Mouse (Mus musculus) cerebellum, adult 2 months (tissue): ENCODE results near the gene Dusp22. TPM values are rescaled to one million over a fixed set of nuclear protein-coding genes. Genes with fewer than 3 reads are reported as not detected.

ENCODE experiments used
- DNase-seq, 2 experiments: peaks; one replicate each; pipeline ENCODE4 v3.0.0; 2021
- H3K27ac ChIP-seq: fragments of 200-500 bp; 2 replicates; pipeline ENCODE4 v1.5.1; 2012; ENCODE audit warnings: low read length, control low read depth, inconsistent platforms; ENCODE audit not compliant: insufficient read depth
- H3K27me3 ChIP-seq: fragments of 200-500 bp; 2 replicates; pipeline ENCODE4 v1.6.1; 2012; ENCODE audit warnings: inconsistent platforms, mild to moderate bottlenecking, low read length, moderate library complexity; ENCODE audit not compliant: control insufficient read depth, insufficient read depth
- H3K4me1 ChIP-seq: fragments of 200-500 bp; 2 replicates; pipeline ENCODE4 v1.6.1; 2011; ENCODE audit warnings: low read length; ENCODE audit not compliant: control insufficient read depth, insufficient read depth
- H3K4me3 ChIP-seq: fragments of 200-500 bp; replicated peaks from 2 replicates; pipeline ENCODE3; 2011; ENCODE audit warnings: mild to moderate bottlenecking, low read depth, low read length, control low read depth; ENCODE audit not compliant: insufficient read depth
- CTCF ChIP-seq: fragments of 200-500 bp; IDR thresholded peaks from 2 replicates; pipeline ENCODE4 v1.5.1; 2011; ENCODE audit warnings: low read depth, mild to moderate bottlenecking, control low read depth, low read length, moderate library complexity, borderline replicate concordance; ENCODE audit not compliant: insufficient read depth
- POLR2A ChIP-seq: fragments of 200-500 bp; IDR thresholded peaks from 2 replicates; pipeline ENCODE4 v1.6.1; 2011; ENCODE audit warnings: low read length, control low read depth, borderline replicate concordance; ENCODE audit not compliant: insufficient read depth
- WGBS: fragments of 180-500 bp; shearing (Covaris S2); methylation state at CpG from one replicate; pipeline ENCODE4 v1.1.7; 2018; 5-methylcytosine and 5-hydroxymethylcytosine counted together
- polyA plus RNA-seq: library from polyadenylated mRNA; depleted of rRNA; stranded (reverse); fragments of >200 nt; gene quantifications from 2 replicates; pipeline ENCODE4 v1.2.3, GENCODE M21; 2012

The Dusp22 gene
- polyA plus RNA-seq, 1 experiment, result 28.1 TPM

- TF ChIP-seq POLR2A (no peak), CTCF (no peak)
- Histone ChIP-seq H3K4me1 (no peaks in the 10 kb centered on the region), H3K27ac (no peak overlapping the region), H3K4me3 (no peak overlapping the region), H3K27me3 (no peaks in the 10 kb centered on the region; the same call in 1 of the 2 replicates)
- DNase-seq, result no peak
- WGBS, result 90% methylated on average over 5 of the region's 5 CpGs
Observed at GRCm38 (mm10) chr13:30638378-30639115, 21.3 kb upstream of the Dusp22 start.

DNA sequence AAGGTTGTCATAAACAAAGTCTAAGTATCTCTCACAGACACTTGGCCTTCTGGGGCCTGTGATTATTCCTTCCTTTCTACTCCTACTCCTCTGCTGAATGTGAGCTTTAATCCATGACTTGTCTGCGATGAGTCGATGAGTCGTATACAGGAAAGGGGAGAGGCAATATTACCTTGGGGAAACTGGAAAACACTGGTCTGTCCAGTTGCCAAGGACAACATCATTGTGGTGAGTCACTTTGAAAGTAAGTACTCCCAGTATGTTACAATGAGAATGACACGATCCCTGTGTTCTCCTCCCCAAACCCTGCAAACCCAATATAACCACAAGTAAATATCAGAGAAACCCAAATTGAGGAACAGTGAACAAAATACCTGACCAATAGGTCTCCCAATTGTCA lies 17.7 kb upstream of the Dusp22 start:
- no peak for DNase-seq
- H3K27ac ChIP-seq, result no peak overlapping the region
- H3K4me1 ChIP-seq, result no peaks in the 10 kb centered on the region
- H3K4me3 ChIP-seq, result no peak overlapping the region
- TF ChIP-seq POLR2A (no peak), CTCF (no peak)
- H3K27me3 ChIP-seq, result no peaks in the 10 kb centered on the region; the same call in 1 of the 2 replicates
- WGBS, result 79% methylated on average over 4 of the region's 4 CpGs

DNA sequence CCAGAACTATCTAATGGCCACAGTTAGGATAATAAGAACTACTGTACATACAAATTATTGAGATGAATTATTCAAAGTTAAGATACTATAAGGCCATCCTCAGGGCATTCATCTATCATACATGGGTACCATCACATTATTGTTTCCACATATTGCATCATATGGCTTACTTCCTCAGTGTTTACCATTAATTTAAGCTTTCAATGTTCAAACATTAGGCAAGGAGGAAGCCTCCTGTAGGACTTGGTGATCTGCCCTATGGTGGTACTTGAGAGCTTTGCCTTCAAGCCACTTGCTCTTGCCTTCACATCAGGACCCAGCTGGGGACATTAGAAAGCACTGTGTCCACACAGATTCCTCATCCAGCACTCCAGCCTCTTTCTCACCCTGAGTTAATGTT lies 11.3 kb upstream of the Dusp22 start:
- Histone ChIP-seq H3K27ac (no peak overlapping the region), H3K4me1 (no peaks in the 10 kb centered on the region), H3K4me3 (no peak overlapping the region), H3K27me3 (no peaks in the 10 kb centered on the region; the same call in 1 of the 2 replicates)
- no peak for TF ChIP-seq CTCF
- TF ChIP-seq POLR2A, result no peak
- DNase-seq, result no peak

- WGBS, result 94% methylated on average over 5 of the region's 5 CpGs
- Histone ChIP-seq H3K27me3 (no peaks in the 10 kb centered on the region; the same call in 1 of the 2 replicates), H3K4me1 (no peaks in the 10 kb centered on the region), H3K4me3 (no peak overlapping the region), H3K27ac (no peak overlapping the region)
- no peak for DNase-seq
- TF ChIP-seq POLR2A, result no peak
- no peak for TF ChIP-seq CTCF
Observed at GRCm38 (mm10) chr13:30649197-30649596, 10.6 kb upstream of the Dusp22 start.

DNA sequence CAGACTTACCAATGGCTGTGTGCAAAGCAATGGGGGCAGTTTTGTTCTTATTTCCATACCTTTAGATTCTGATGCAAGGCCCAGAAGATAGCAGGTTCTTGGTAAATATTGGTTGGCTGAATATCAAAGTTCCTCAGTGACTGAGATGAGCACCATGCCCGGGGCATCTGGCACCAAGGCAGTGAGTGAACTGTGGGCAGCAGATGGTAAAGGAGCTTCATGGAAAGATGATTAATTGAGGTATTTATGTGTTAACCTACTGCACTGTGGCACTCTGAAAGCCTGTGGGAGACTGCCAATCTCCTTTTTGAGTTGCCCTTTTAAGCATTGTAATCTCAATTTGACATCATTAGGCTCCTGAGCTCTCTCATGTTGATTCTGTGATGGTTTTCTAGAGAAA lies 9.1 kb upstream of the Dusp22 start:
- no peak overlapping the region for H3K27ac ChIP-seq
- DNase-seq, result peak in 1 of 2 experiments; percentile 35
- no peaks in the 10 kb centered on the region; the same call in 1 of the 2 replicates for H3K27me3 ChIP-seq
- H3K4me1 ChIP-seq, result no peaks in the 10 kb centered on the region
- TF ChIP-seq POLR2A, result no peak
- no peak for TF ChIP-seq CTCF
- WGBS, result 10% methylated on average over 1 of the region's 1 CpGs
- H3K4me3 ChIP-seq, result no peak overlapping the region

- 84% methylated on average over 4 of the region's 4 CpGs for WGBS
Observed at GRCm38 (mm10) chr13:30653051-30653450, 6.7 kb upstream of the Dusp22 start.

GRCm38 (mm10) chr13:30654463-30654862 lies 5.3 kb upstream of the Dusp22 start:
- H3K4me1 ChIP-seq, result no peaks in the 10 kb centered on the region

More at GRCm38 (mm10) chr13:30653051-30653450, 6.7 kb upstream of the Dusp22 start:
- DNase-seq, result no peak
- H3K4me1 ChIP-seq, result no peaks in the 10 kb centered on the region
- H3K27me3 ChIP-seq, result no peaks in the 10 kb centered on the region; the same call in 1 of the 2 replicates
- H3K4me3 ChIP-seq, result no peak overlapping the region
- H3K27ac ChIP-seq, result no peak overlapping the region
- TF ChIP-seq CTCF (no peak), POLR2A (no peak)

DNA sequence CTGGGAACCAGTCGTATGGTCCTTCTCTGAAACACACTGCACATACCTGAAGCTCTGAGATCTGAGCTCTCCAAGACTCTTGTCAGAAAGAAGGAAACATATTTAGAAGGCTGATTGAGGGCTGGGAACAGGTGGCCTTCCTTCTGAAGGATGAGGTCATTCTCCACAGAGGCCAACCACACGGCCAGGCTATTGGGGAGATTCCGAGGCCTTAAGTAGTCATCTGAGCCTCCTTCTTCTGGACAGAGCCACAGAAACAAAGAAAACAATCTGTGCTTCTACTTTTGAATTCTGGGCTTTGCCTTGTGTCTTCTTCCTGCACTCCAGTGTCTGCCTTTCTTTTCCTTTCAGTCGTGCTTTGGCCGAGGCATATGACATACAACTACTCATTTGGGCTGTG lies 2.9 kb upstream of the Dusp22 start:
- WGBS, result 73% methylated on average over 5 of the region's 5 CpGs
- H3K27ac ChIP-seq, result no peak overlapping the region
- no peak for DNase-seq
- H3K4me1 ChIP-seq, result no peaks in the 10 kb centered on the region
- TF ChIP-seq POLR2A (no peak), CTCF (no peak)
- H3K4me3 ChIP-seq, result no peak overlapping the region
- no peaks in the 10 kb centered on the region; the same call in 1 of the 2 replicates for H3K27me3 ChIP-seq

More at GRCm38 (mm10) chr13:30654463-30654862, 5.3 kb upstream of the Dusp22 start:
- Histone ChIP-seq H3K27ac (no peak overlapping the region), H3K4me3 (no peak overlapping the region), H3K27me3 (no peaks in the 10 kb centered on the region; the same call in 1 of the 2 replicates)
- no peak for DNase-seq
- 75% methylated on average over 5 of the region's 5 CpGs for WGBS
- no peak for TF ChIP-seq CTCF
- no peak for TF ChIP-seq POLR2A
